Mouse (Mus musculus) B cell, adult 2 months (primary cell): ENCODE measurements around the gene Igf2bp2.
A peak's percentile ranks its signal among the peaks of the same experiment; 100 is the strongest.

Source experiments
- DNase-seq, 2 experiments: peaks; one replicate each; pipeline ENCODE4 v3.0.0; 2022

Igf2bp2 gene

GRCm38 (mm10) chr16:22147131-22147530, 16.0 kb downstream of the Igf2bp2 start:
- DNase-seq, result no peak

- DNase-seq, result no peak
Observed at GRCm38 (mm10) chr16:22146071-22146470, 17.0 kb downstream of the Igf2bp2 start.

DNA sequence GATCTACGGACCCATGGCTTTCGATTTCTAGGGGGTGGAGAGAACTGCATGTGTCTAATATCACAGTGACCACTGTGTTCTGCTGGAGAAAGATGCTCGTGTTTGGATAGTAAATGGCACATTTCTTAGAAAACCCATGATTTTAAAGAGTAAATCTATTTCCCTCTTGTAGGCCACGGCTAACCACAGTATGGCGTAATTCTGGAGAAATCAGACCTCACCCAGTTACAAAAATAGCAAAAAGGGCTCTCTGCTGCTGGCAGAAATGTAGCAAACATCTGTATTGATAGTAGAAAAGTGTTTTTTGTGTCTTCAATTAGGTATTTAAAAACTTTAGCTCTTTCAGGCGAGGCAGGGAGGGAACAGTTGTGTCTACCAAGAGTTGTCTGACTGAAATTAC, 18.6 kb downstream of the Igf2bp2 start:
- DNase-seq, result no peak

DNA sequence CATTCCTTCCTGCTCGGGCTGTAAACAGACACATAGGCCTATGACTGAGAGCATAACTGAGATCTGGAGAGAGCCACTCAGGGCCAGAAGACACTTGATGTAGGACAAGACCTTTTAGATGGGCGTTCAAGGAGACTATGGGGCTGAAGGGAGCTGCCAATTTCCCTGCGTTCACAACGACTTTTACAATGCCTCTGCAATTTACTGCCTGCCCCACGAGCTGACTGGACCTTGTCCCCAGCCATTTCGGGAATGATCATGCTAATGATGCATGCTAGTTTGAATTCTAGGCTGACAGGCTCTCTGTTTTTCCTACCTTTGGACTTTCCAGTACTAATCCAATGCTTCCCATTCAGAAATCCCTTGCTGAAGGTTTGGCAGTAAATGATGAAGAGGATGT, 22.2 kb downstream of the Igf2bp2 start:
- DNase-seq, result no peak

DNA sequence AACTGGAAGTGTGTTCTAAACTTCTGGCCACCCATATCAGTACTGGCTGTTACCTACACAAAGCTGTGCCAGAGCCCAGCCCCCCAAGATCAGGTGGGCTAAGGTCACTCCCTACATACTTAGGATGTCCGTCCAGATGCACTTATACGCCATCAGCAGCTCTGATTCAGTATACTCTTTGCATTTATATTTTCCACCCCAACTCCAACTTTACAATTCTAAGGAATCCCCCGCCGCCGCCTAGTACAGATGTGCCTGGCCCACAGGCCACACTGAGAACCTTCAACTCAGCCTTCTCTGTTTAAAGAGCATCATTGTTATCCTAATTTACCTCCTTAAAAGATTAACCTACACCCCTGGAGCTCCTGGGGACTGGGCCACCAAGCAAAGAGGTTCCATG, 23.3 kb downstream of the Igf2bp2 start:
- no peak for DNase-seq

GRCm38 (mm10) chr16:22136198-22136597, 26.9 kb downstream of the Igf2bp2 start:
- no peak for DNase-seq

GRCm38 (mm10) chr16:22131321-22131720, 31.8 kb downstream of the Igf2bp2 start:
- DNase-seq, result no peak

GRCm38 (mm10) chr16:22129511-22129910, 33.6 kb downstream of the Igf2bp2 start:
- DNase-seq, result no peak

GRCm38 (mm10) chr16:22128595-22128994, 34.5 kb downstream of the Igf2bp2 start:
- no peak for DNase-seq

DNA sequence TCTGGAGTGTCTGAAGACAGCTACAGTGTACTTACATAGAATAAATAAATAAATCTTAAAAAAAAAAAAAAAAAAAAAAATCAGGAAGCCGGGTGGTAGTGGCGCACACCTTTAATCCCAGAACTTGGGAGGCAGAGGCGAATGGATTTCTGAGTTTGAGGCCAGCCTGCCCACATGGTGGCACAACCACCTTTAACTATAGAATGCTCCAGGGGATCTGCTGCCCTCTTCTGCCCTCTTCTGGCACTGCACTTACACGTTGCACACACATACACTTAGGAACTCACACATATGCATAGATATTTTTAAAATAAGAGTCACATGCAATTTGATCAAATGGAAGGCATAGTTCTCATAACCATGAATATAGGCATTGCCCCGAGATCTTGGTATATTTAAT, 35.3 kb downstream of the Igf2bp2 start:
- DNase-seq, result peak; percentile 11 to 13

- DNase-seq, result no peak
Observed at GRCm38 (mm10) chr16:22126936-22127335, 36.2 kb downstream of the Igf2bp2 start.

DNA sequence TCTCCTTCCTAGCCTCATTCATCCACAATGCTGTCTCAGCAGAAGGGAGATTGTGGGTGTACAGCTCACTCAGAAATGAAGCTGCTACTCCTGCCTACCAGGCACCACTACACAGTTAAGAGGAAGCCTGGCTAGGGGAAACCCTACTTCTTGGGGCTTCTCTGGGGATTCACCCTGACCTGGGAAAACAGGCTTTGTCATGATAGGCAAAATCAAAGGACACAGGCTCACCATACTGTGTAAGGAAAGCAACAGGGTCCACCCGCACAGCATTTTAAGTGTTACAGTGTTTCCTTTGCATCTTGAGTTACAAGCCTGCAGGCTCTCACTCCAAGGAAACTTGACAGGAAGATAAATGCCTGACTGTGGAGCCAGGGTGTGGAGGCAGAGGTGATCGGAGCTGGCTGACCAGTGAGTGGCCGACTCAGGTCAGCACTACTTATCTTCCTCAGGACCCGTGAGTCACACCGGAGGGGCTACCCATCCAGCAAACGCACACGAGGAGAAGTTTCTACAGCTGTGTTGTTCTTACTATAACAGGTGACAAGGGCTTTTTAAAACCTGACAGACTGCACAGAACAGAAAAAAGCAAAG, 38.7 kb downstream of the Igf2bp2 start:
- DNase-seq, result no peak

DNA sequence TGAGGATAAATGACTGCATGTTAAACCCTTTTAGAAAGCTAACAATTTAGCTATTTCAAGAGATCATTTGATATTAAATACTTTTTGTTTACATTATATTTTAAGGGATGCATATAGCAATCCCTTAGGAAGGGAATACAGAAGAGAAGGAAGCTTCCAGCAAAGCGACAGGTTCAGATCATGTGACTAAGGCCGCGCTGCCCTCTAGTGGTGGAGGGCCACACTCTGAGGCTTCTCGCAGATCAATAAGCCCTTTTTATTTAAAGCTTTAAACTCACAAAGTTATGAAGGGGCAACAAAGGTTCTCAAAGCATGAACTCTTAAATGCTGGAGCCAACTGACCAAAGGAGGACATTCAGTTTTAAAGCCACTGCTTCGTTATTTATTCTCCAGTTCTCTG, 39.4 kb downstream of the Igf2bp2 start:
- DNase-seq, result peak; percentile 74 to 75

- no peak for DNase-seq
Observed at GRCm38 (mm10) chr16:22121109-22121508, 42.0 kb downstream of the Igf2bp2 start.

DNA sequence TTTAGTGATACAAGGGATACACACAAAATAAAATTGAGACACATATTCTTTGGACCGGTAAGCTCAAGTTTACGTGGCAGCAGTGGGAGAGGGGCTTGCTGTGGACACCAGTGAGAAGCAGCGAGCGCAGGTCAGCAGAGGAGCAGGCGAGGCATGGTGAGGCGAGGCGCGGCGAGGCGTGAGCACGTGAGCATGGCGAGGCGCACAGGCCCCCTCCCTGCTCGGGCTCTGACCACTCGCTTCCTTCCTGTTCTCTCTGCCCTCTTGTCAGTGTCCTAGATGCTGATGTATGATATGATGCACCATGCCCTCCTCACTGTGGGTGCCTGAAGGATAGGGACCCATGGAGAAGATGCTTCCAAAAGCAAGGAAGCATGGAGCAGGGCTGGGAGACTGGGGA, 43.6 kb downstream of the Igf2bp2 start:
- peak in 1 of 2 experiments; percentile 61 for DNase-seq

- DNase-seq, result peak; percentile 55 to 57
Observed at GRCm38 (mm10) chr16:22118716-22119501, 44.2 kb downstream of the Igf2bp2 start.

GRCm38 (mm10) chr16:22118151-22118550, 44.9 kb downstream of the Igf2bp2 start:
- no peak for DNase-seq

DNA sequence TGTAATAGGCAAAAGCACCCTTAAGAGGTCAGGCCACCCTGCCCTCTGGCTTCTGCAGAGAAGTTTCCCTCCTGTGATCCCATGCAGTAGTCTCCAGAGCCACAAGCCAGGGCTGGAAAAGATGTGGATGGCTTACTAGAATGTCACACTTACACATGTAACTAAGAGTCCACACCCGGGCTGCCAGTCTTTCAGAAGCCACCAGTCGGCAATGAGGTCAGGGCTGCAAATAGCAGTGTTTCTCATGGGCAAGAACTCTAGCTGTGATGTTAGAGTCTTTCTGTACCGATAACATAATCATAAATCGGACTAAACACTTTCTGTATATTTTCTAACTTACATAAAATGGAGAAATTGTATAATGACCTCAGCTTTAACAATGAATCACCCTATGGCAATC, 46.4 kb downstream of the Igf2bp2 start:
- no peak for DNase-seq

GRCm38 (mm10) chr16:22116058-22116457, 47.0 kb downstream of the Igf2bp2 start:
- peak in 1 of 2 experiments; percentile 25 for DNase-seq

GRCm38 (mm10) chr16:22110036-22110435, 53.1 kb downstream of the Igf2bp2 start:
- DNase-seq, result no peak

DNA sequence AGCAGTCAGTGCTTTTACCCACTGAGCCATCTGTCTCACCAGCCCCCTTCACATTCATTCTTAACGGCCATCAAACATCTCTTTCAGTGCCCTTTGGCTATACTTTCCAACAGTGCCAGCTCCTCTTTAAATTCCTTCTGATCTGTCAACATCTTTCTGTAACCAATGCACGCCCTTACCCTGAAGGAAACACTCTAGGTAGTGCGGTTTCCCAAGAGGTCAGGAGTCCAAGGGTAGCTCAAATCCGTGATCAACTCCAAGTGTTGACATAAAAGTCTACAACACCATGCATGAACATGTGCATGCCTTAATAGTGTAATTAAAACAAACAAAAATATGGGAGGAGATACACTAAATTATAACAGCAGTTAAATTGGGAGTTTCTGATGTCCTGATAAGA, 53.9 kb downstream of the Igf2bp2 start:
- no peak for DNase-seq

GRCm38 (mm10) chr16:22107897-22108516, 55.1 kb downstream of the Igf2bp2 start:
- DNase-seq, result peak; percentile 36 to 40

DNA sequence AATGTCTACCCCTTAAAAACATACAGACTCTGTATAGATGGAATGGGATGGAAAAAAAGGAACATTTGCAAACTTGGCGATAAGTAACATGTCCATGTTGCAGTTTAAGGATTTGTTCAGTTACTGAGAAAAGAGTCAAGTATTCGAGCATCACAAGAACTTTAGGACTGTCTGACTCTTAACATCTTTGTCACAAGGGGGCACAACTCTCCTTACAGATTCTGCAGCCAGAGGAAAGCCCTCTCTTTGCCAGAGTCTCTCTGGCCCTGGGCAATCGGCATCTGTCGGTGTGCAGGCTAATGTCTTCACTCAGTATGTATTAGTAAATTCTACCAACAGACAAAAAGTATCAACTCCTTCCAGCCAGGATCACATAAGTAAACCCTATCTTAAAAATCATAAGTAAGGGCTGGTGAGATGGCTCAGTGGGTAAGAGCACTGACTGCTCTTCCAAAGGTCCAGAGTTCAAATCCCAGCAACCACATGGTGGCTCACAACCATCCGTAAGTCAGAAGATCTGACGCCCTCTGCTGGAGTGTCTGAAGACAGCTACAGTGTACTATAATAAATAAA, 57.0 kb downstream of the Igf2bp2 start:
- DNase-seq, result no peak

- DNase-seq, result peak in 1 of 2 experiments; percentile 10
Observed at GRCm38 (mm10) chr16:22100067-22100466, 63.0 kb downstream of the Igf2bp2 start.
